Mouse (Mus musculus) embryo, embryonic 10 days (tissue): ENCODE measurements around the gene Galnt4.
"Not testable (repeated sequence)": the region's sequence is repeated elsewhere in the genome, so short reads cannot be mapped to it uniquely, and the experiment has no call there.

Experiments used
- DNase-seq: peaks from one replicate; pipeline ENCODE4 v3.0.0-alpha.2; 2015; ENCODE audit warnings: low spot score

The Galnt4 gene

DNA sequence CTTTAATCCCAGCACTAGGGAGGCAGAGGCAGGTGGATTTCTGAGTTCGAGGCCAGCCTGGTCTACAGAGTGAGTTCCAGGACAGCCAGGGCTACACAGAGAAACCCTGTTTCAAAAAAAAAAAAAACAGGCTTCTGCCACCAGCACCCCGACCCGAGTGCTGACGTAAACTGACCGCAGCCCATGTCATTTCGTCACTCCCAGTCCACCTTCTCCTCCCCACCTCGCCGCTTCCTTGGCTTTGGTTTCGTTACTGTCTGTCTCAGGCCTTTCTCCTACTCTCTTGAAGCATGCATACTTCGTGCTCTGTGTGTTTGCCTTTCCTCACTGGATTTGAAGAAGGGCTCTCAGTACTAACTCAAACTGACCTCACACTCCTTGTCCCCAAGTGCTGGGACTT lies 49.7 kb downstream of the Galnt4 start:
- not testable (repeated sequence) for DNase-seq

DNA sequence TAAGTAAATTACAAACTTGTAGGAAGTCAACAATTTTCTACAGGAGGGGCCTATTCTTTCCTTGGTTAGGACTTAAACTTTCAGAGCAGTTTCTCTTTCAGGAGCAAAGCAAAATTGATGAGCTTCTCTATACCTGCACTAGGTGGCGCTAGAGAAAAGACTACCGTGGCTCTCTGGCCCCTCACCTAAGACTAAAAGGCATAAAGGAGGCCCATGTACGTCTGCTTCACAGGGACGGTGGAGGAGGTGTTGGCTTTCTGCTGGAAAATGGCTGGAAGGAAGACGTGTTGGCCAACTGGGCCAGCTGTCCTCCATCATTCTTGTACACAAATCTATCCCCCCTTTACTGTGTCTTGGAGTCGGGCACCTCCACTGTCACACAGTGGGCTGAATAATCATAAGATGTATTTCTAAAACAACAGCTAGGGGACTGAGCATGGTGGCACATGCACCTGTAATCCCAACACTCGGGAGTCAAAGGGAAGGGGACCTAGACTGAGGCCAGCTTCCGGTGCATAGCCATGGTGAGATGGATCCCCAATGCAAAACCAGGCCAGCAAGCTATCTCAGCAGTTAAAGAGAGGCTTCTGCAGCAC lies 54.1 kb downstream of the Galnt4 start:
- peak; percentile 80 for DNase-seq
